Mouse (Mus musculus) embryonic facial prominence, embryonic 12.5 days (tissue): ENCODE data around the gene Gdf15. TPM values are rescaled to one million over a fixed set of nuclear protein-coding genes. Genes with fewer than 3 reads are reported as not detected.

Experiments
- ATAC-seq: fragments of 200-750 bp; cut with Nextera tagmentation; 2 replicates; pipeline ENCODE4 v1.8.0; 2017; ENCODE audit not compliant: insufficient number of reproducible peaks, insufficient read depth, low FRiP score, low TSS enrichment
- H3K27ac ChIP-seq: fragments of 300-500 bp; sonication (generic); 2 replicates; pipeline ENCODE4 v1.5.1; 2016; ENCODE audit warnings: mild to moderate bottlenecking
- H3K27me3 ChIP-seq: fragments of 300-500 bp; sonication (generic); 2 replicates; pipeline ENCODE4 v1.6.1; 2016; ENCODE audit warnings: mild to moderate bottlenecking, moderate library complexity
- H3K36me3 ChIP-seq: fragments of 300-500 bp; sonication (generic); 2 replicates; pipeline ENCODE4 v1.6.1; 2016; ENCODE audit warnings: mild to moderate bottlenecking
- H3K4me1 ChIP-seq: fragments of 300-500 bp; sonication (generic); 2 replicates; pipeline ENCODE4 v1.6.1; 2016
- H3K4me2 ChIP-seq: fragments of 300-500 bp; sonication (generic); replicated peaks from 2 replicates; pipeline ENCODE4 v1.6.1; 2016; ENCODE audit warnings: mild to moderate bottlenecking, moderate library complexity
- H3K4me3 ChIP-seq: fragments of 300-500 bp; sonication (generic); 2 replicates; pipeline ENCODE4 v1.5.1; 2016; ENCODE audit warnings: mild to moderate bottlenecking
- H3K9ac ChIP-seq: fragments of 300-500 bp; sonication (generic); 2 replicates; pipeline ENCODE4 v1.6.1; 2016; ENCODE audit warnings: mild to moderate bottlenecking, moderate library complexity
- H3K9me3 ChIP-seq: fragments of 300-500 bp; sonication (generic); 2 replicates; pipeline ENCODE4 v1.6.1; 2016; ENCODE audit warnings: mild to moderate bottlenecking, moderate library complexity
- WGBS: fragments of 180-500 bp; shearing (Covaris S2); methylation state at CpG from one replicate; pipeline ENCODE4 v1.1.7; 2016; 5-methylcytosine and 5-hydroxymethylcytosine counted together
- polyA plus RNA-seq: library from polyadenylated mRNA; unstranded; fragments of >200 nt; fragmentation: Nextera tagmentation; extraction: Ambion mirVana; gene quantifications from 2 replicates; pipeline ENCODE4 v1.2.1, GENCODE M21; 2016

The Gdf15 gene
- not detected in 2 replicates for polyA plus RNA-seq

GRCm38 (mm10) chr8:70632346-70632892 is at the start of gene Gdf15:
Gene Gdf15 (minus strand): TSS chr8:70632456.
- Histone ChIP-seq H3K27ac (no peak within 1 kb of the TSS), H3K4me2 (0 out of 2 replicates have a peak within 1 kb of the TSS, but pooled peaks have one; percentile 3), H3K9ac (no peak within 1 kb of the TSS; the same call in 1 of the 2 replicates), H3K4me3 (no peak within 1 kb of the TSS), H3K36me3 (no peaks in the 10 kb centered on the region), H3K9me3 (no peaks in the 10 kb centered on the region), H3K27me3 (peaks cover 22% of the 10 kb centered on the region), H3K4me1 (peaks cover 29% of the 10 kb centered on the region)
- 76% methylated on average over 6 of the region's 6 CpGs for WGBS
- ATAC-seq: no peak

GRCm38 (mm10) chr8:70681410-70681809 is 49.2 kb upstream of the Gdf15 start:
- ATAC-seq: no peak
- Histone ChIP-seq H3K9me3 (no peaks in the 10 kb centered on the region), H3K9ac (no peak overlapping the region), H3K27ac (no peak overlapping the region), H3K27me3 (no peaks in the 10 kb centered on the region), H3K4me1 (peaks cover 9% of the 10 kb centered on the region), H3K4me2 (no peak overlapping the region), H3K4me3 (no peak overlapping the region), H3K36me3 (peaks cover 37% of the 10 kb centered on the region)
- WGBS: 66% methylated on average over 3 of the region's 3 CpGs

- Histone ChIP-seq H3K27ac (no peak overlapping the region), H3K4me3 (no peak overlapping the region), H3K9ac (no peak overlapping the region), H3K36me3 (peaks cover 34% of the 10 kb centered on the region), H3K4me2 (no peak overlapping the region), H3K4me1 (peaks cover 12% of the 10 kb centered on the region), H3K9me3 (no peaks in the 10 kb centered on the region), H3K27me3 (no peaks in the 10 kb centered on the region)
- 85% methylated on average over 3 of the region's 3 CpGs for whole genome bisulfite sequencing
- no peak for ATAC-seq
These were observed 47.8 kb upstream of the Gdf15 start for GRCm38 (mm10) chr8:70680039-70680438.

- H3K36me3 ChIP-seq: peaks cover 34% of the 10 kb centered on the region
- ATAC-seq: no peak
These were observed 47.1 kb upstream of the Gdf15 start for GRCm38 (mm10) chr8:70679404-70679803.

GRCm38 (mm10) chr8:70678679-70679078 is 46.4 kb upstream of the Gdf15 start:
- H3K36me3 ChIP-seq: peaks cover 34% of the 10 kb centered on the region
- no peak overlapping the region for H3K4me2 ChIP-seq

More at GRCm38 (mm10) chr8:70679404-70679803, 47.1 kb upstream of the Gdf15 start:
- Histone ChIP-seq H3K4me3 (no peak overlapping the region), H3K27me3 (no peaks in the 10 kb centered on the region), H3K9me3 (no peaks in the 10 kb centered on the region), H3K9ac (no peak overlapping the region), H3K4me1 (peaks cover 16% of the 10 kb centered on the region), H3K27ac (no peak overlapping the region), H3K4me2 (no peak overlapping the region)
- 88% methylated on average over 4 of the region's 4 CpGs for WGBS

GRCm38 (mm10) chr8:70677451-70678080 is 45.3 kb upstream of the Gdf15 start:
- Histone ChIP-seq H3K36me3 (peaks cover 34% of the 10 kb centered on the region), H3K27me3 (no peaks in the 10 kb centered on the region), H3K27ac (no peak overlapping the region), H3K4me1 (peaks cover 20% of the 10 kb centered on the region), H3K9ac (no peak overlapping the region), H3K4me3 (no peak overlapping the region), H3K9me3 (no peaks in the 10 kb centered on the region), H3K4me2 (no peak overlapping the region)
- no peak for ATAC-seq
- 95% methylated on average over 15 of the region's 15 CpGs for WGBS

More at GRCm38 (mm10) chr8:70678679-70679078, 46.4 kb upstream of the Gdf15 start:
- peaks cover 22% of the 10 kb centered on the region for H3K4me1 ChIP-seq
- H3K9me3 ChIP-seq: no peaks in the 10 kb centered on the region
- H3K27me3 ChIP-seq: no peaks in the 10 kb centered on the region
- no peak overlapping the region for H3K27ac ChIP-seq
- H3K9ac ChIP-seq: no peak overlapping the region
- no peak overlapping the region for H3K4me3 ChIP-seq
- ATAC-seq: no peak

- peaks cover 13% of the 10 kb centered on the region for H3K4me1 ChIP-seq
- no peak overlapping the region for H3K9ac ChIP-seq
- H3K4me3 ChIP-seq: no peak overlapping the region
- no peaks in the 10 kb centered on the region for H3K27me3 ChIP-seq
- H3K27ac ChIP-seq: no peak overlapping the region
- no peak for ATAC-seq
- H3K36me3 ChIP-seq: peaks cover 32% of the 10 kb centered on the region
- no peak overlapping the region for H3K4me2 ChIP-seq
- H3K9me3 ChIP-seq: no peaks in the 10 kb centered on the region
- 88% methylated on average over 1 of the region's 1 CpGs for WGBS
These were observed 43.1 kb upstream of the Gdf15 start for GRCm38 (mm10) chr8:70675336-70675735.

- ATAC-seq: no peak
- no peaks in the 10 kb centered on the region for H3K27me3 ChIP-seq
- no peak overlapping the region for H3K9ac ChIP-seq
- H3K9me3 ChIP-seq: no peaks in the 10 kb centered on the region
- H3K4me3 ChIP-seq: peak overlapping the region; percentile 62; the same call in 1 of the 2 replicates
- peaks cover 13% of the 10 kb centered on the region for H3K4me1 ChIP-seq
- peak overlapping the region; percentile 57; the same call in 1 of the 2 replicates for H3K4me2 ChIP-seq
- 54% methylated on average over 4 of the region's 4 CpGs for WGBS
- peak overlapping the region; percentile 92 for H3K27ac ChIP-seq
- H3K36me3 ChIP-seq: peaks cover 26% of the 10 kb centered on the region
These were observed 42.5 kb upstream of the Gdf15 start for GRCm38 (mm10) chr8:70674716-70675115.

- peak overlapping the region; percentile 62 for H3K4me3 ChIP-seq
- peak overlapping the region; percentile 70 for H3K9ac ChIP-seq
- 88% methylated on average over 3 of the region's 3 CpGs for WGBS
- peak overlapping the region; percentile 92 for H3K27ac ChIP-seq
- peak overlapping the region; percentile 57 for H3K4me2 ChIP-seq
- no peaks in the 10 kb centered on the region for H3K9me3 ChIP-seq
- H3K4me1 ChIP-seq: peaks cover 13% of the 10 kb centered on the region
- H3K36me3 ChIP-seq: peaks cover 20% of the 10 kb centered on the region
- ATAC-seq: 0 out of 2 replicates have a peak, but pooled peaks have one; percentile 16
- H3K27me3 ChIP-seq: no peaks in the 10 kb centered on the region
These were observed 41.9 kb upstream of the Gdf15 start for GRCm38 (mm10) chr8:70674109-70674508.

GRCm38 (mm10) chr8:70673079-70673856 is 41.0 kb upstream of the Gdf15 start, which contains the start of gene Lsm4:
Gene Lsm4 (plus strand): TSS chr8:70673248.
- Histone ChIP-seq H3K9me3 (no peaks in the 10 kb centered on the region), H3K27me3 (no peaks in the 10 kb centered on the region), H3K36me3 (peaks cover 12% of the 10 kb centered on the region), H3K4me1 (peaks cover 13% of the 10 kb centered on the region), H3K4me3 (peak within 1 kb of the TSS; percentile 62), H3K4me2 (peak within 1 kb of the TSS; percentile 57), H3K9ac (peak within 1 kb of the TSS; percentile 70), H3K27ac (peak within 1 kb of the TSS; percentile 92)
- ATAC-seq: peak; percentile 92
- WGBS: under 1% methylated on average over 60 of the region's 60 CpGs

GRCm38 (mm10) chr8:70672325-70673078 is 40.2 kb upstream of the Gdf15 start:
- H3K9me3 ChIP-seq: no peaks in the 10 kb centered on the region
- peak overlapping the region; percentile 41 for H3K4me2 ChIP-seq
- H3K27me3 ChIP-seq: no peaks in the 10 kb centered on the region
- 43% methylated on average over 19 of the region's 19 CpGs for WGBS
- peaks cover 13% of the 10 kb centered on the region for H3K4me1 ChIP-seq
- ATAC-seq: no peak; the same call in 1 of the 2 replicates
- peaks cover 4% of the 10 kb centered on the region; the same call in 1 of the 2 replicates for H3K36me3 ChIP-seq
- peak overlapping the region; percentile 62 for H3K4me3 ChIP-seq
- peak overlapping the region; percentile 25; the same call in 1 of the 2 replicates for H3K9ac ChIP-seq
- peak overlapping the region; percentile 68 for H3K27ac ChIP-seq
